Mouse (Mus musculus) A20 (cell line): Measurements from ENCODE around the gene Ccdc177.
"Not testable (repeated sequence)": the region's sequence is repeated elsewhere in the genome, so short reads cannot be mapped to it uniquely, and the experiment has no call there.

Experiments
- DNase-seq: peaks from one replicate; pipeline ENCODE4 v3.0.0-alpha.2; 2011; ENCODE audit warnings: low read depth, low spot score

Gene Ccdc177

DNA sequence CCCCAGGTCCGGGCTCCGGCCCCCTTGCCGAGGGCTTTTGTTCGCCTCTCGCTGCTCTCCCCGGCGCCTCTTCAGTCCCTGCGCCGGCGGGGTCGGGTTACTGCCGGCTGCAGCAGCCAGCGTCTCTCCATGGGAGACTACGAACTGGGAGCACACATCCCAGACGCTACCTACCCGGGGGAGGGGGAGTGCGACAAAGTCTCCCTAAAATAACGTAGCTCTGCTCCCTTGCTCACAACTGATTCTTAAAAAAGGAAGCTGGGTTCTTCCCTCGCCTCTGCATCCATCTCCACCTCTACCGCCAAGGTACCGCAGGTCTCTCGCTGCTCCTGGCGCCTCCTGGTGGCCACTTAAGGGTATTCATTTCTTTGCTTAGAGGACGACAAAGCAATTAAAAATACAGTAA is at the start of gene Ccdc177:
Ccdc177 (minus strand) TSS at position 292 of the 406 bp plus-strand sequence.
- DNase-seq: peak; percentile 51

DNA sequence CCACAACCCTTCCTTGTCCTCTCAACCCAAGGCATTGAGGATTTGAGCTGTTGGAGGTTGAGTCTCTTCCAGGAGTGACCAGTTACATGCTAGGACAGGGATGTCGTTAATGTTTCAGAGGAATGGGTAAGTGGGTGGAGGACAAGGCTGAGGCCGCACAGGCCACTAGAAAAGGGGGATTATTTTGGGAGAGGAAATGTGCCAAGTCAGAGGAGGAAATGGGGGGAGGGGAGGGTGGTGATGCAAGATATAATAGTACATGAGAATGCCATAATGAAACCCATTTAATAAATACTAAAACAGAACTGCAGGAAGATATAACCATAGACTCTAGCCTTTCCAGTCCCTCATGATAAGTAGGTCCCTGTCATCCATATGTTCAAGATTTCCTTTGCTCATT is 49.5 kb upstream of the Ccdc177 start:
- peak; percentile 52 for DNase-seq

DNA sequence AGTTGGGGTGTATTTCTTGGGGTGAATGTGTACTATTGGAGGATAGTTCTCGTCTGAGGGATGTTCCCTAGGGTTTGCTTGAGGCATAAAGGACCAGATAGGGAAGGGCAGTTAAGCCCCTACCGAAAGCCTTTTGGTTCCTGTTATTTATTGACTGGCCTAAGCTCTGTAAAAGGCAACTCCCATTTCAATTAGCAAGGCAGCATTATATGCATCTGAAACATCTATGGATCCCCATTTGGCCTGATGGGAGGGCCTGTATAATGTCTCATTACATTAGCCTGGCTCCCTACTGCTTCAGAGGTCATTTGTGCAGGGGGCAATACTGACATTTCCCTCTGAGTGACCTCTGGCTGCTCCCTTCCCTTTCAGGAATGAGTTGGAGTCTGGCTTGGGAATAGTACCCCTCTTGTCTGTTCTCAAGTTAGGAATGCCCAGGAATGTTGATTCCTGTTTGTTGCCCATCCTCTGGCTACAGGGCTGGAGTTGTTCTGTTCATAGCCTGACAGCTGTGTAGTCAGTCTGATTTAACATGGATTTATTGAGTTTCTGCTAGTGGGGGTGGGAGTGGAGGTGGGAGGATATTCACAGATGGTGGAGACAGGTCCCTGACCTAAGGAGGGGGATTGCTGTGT is 47.1 kb upstream of the Ccdc177 start:
- no peak for DNase-seq

DNA sequence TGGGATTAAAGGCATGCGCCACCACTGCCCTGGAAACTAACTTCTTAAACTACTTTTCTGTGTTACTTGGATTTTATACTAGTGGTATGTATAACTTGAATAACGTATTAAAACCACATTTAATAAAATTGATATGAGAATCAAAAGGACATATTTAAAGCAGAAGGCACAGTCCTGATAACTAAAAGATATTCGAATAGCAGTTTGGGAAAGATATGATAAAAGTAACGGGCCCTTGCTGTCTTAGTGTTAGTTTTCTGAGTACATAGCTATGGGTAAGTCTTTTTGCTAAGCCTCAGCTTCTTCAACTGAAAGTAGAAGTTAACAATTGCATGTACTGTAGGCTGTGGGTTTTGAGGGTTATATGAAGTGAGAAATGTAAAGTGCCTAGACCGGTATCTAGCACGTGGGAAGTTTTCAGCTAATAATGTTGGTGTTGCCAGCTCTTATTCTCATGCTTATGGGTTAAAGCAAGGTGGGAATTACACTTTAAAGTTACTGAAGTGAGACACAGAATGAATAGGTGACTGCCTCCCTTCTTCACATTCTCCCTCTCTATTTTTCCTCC is 44.5 kb upstream of the Ccdc177 start:
- no peak for DNase-seq

DNA sequence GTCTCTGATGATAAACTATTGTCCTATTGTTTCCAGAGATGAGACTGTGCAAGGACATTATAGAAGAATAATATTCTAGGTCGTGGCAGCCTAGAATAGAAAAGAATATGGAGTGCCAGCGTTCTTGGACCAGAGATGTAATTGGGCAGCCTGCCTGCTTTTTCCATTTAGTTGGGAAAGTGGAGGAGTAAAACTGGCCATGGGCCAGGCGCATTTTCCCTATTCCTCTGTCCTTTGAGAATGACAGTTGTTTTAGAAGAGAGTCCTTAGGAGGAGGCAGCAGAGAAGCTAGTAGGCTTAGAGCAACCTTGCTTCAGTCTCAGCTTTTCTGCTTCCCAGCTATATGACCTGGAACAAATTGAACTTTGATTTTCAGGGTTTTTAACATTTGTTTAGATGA is 43.4 kb upstream of the Ccdc177 start:
- DNase-seq: no peak

DNA sequence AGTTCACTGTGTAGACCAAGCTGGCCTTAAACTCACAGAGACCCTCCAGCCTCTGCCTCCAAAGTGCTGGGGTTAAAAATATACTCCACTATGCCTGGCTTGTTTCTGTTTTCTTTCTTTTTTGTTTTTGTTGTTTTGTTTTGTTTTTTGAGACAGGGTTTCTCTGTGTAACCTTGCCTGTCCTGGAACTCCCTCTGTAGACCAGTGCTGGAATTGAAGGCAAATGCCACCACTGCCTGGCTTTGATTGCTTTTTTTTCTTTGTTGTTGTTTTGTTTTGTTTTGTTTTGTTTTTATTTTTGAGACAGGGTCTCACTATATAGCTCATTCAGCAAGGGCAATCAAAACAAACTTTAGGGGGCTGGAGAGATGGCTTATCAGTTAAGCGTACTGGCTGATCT is 41.0 kb upstream of the Ccdc177 start:
- no peak for DNase-seq

DNA sequence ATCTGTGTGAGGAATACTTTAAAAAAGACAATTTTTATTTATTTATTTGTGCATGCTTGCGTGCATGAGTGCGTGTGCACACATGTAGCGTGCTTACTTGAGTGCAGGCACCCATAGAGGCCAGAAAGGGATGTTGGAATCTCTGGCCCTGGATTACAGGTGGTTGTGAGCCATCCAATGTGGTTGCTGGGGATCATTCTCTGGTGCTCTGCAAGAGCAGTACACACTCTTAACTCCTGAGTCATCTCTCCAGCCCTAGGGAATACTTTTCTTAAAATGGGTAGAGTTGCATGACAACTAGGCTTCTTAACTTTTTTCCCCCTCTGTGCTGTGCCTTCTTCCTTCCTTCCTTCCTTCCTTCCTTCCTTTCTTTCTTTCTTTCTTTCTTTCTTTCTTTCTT is 39.7 kb upstream of the Ccdc177 start:
- no peak for DNase-seq

DNA sequence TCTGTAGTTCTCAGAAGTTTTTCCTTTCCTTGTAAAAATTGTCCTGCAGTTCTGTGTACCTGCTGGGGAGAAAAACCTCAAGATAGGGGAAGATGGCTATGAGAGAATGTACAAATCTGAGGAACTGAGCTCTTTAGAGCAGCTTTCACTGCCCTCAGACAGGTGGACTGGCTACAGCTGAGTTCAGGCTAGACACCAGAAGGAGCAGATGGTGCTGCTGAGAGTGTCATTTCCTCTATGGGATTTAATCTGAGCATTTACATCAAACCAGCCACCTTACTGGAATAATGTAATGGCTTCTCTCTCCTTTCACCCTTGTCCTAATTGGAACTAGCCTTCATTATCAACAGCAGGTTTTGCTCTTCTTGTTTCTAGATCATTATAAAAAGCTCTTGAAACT is 37.8 kb upstream of the Ccdc177 start:
- DNase-seq: peak; percentile 72

DNA sequence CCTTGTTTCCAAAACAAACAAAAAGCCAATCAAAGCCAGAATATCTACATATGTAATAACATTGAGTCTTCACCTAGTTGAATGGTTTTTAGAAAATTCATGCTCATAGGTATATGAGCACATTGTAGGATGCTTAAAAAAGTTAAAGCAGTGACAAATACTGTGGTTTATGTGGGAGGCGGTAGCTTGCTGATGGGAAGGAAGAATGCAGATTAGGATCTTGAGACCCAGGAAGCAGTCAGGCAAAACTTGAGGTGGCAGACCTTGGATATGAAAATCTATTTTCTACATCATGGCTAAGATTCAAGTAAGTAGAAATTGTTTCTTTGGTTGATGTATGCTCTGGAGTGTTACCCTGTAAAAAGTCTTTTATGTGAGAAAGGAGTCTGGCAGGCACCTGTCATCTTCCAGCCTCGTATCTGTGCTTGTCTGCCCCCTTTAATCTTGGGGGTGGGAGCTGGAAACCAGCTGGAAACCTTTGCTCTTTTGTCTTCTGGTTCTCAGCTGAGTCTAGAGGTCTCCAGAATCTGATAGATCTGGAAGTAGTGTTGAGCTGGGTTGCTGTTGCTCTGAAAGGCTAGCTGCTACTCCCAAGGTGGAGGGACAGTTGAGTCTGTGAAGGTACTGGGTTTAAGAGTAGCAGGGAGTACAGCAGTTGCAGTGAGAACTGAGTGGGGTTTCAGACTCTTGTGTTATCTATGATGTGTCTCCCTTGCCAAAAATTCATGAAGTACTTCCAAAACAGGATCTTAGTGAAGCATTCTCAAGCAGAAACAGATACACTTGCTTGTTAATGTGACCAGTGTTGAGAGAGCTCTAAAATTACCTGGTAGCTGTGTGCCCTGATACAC is 34.7 kb upstream of the Ccdc177 start:
- no peak for DNase-seq

DNA sequence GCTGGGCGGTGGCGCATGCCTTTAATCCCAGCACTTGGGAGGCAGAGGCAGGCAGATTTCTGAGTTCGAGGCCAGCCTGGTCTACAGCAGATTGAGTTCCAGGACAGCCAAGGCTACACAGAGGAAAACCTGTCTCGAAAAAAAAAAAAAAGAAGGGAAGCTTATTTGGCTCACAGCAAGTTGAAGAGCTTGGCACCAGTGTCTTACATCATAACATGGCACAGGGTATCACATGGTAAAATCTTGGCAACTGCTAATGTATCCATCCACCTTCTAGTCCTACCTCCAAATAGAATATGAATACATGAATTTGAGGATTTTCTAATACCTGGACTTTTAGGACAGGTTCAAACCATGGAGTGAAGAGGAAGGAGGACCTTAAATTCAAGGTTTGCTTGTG is 34.0 kb upstream of the Ccdc177 start:
- no peak for DNase-seq

DNA sequence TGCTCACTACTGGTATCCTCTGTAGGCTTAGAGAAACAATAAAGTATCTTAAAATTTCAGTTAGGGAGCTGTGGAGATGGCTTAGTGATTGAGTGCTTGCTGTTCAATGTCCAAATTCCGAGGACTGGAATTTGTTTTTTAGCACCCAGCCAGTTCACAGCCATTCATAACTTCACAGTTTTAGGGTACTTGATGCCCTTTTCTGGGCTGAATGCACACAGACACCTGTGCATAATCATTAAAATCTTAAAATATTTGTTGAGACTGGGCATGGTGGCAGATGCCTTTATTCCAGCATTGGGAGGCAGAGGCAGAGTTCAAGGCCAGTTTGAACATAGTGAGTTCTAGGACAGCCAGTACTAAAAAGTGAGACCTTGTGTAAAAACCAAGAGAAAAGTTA is 33.0 kb upstream of the Ccdc177 start:
- no peak for DNase-seq

DNA sequence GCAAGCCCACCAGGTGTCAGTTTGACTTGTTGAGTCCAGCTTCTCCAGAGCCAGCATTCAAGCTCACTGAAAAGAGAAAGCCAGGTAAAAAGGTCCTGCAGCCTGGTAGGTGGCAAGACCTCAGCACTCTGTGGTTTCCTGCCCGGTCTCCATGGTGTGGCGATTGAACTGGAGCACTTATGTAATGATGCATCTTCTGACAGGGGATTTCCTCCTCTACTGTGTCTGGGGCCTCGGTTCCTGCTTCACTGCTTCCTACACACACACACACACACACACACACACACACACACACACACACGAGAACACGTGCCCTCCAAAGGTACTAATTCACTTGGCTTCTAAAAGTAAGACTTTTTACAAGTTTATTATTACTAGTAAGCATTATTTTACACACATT is 32.4 kb upstream of the Ccdc177 start:
- peak; percentile 92 for DNase-seq

DNA sequence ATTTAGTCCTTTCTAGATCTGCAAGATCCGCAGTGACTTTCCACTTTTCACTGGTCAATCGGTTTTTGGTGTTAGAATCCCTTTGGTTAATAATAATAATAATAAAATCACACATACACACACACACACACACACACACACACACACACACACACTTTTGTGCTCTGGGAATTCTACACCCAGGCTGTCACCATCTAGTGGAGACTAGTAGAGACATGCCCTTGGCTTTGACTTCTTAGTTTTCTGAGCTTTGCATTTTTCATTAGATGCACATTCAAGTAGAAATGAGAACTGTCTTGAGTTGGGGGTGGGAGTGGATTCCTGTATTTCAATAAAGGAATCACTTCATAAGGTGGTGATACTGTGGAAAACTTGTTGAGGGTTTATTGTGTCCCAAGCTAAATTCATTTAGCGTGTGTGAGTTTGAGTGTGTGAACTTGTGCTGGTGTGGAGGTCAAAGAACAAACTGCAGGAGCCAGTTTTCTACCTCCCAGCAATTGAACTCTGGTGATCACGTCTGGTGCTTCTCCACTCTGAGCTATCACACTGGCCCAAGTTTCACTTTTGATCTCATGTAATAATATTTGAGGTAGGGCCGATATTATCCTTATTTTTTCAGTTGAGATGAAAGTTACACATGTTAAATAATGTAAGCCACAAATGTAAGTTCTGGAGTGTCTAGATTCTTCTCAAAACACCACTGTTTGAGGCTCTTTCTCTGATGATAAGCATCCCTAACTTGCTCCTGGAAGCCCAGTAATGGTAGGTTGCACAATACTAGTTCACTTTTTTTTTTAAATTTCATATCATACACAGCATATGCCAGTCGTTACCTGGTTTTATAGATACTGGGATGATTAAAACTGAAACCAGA is 31.3 kb upstream of the Ccdc177 start:
- DNase-seq: peak; percentile 80

DNA sequence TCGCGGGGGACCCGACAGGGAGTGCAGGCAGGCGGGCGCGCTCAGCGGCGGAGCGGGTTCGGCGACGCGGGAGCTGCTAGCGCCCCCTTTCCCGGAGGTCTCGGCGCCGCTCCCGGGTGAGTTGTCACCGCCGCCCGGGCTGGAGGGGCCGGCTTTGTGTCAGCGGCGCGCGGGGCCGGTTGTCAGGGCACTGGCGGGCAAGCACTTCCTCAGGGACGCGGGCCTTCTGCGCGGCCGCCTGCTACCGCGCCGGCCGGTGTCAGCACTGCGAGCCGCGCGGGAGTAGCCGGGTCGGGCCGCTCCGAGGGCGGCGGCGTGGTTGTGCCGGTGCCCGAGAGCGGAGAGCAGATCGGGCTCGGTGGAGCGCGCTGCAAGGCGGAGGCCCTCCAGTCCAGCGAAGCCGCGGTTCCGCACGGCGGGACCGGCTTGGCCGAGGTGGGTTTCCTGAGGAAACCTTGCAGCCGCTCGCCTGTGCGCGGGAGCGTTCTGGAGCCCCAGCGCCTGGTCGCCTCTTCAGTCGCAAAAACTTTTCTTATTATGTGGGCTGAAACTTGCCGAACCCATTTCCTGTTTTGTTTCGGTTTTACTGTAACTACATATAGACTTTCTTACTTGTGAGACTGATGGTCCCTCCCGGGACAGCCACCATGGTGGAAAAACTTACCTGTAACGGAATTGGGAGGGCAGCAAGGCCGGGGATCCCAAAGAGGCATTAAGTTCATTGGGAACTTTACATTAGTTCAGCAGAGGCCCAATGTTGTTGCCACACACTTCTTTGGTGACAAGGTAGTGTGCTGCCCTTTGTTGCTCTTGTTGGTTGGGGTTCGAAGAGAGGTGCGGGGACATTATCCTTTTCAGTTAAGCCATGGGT is 30.4 kb upstream of the Ccdc177 start:
- DNase-seq: peak; percentile 79

DNA sequence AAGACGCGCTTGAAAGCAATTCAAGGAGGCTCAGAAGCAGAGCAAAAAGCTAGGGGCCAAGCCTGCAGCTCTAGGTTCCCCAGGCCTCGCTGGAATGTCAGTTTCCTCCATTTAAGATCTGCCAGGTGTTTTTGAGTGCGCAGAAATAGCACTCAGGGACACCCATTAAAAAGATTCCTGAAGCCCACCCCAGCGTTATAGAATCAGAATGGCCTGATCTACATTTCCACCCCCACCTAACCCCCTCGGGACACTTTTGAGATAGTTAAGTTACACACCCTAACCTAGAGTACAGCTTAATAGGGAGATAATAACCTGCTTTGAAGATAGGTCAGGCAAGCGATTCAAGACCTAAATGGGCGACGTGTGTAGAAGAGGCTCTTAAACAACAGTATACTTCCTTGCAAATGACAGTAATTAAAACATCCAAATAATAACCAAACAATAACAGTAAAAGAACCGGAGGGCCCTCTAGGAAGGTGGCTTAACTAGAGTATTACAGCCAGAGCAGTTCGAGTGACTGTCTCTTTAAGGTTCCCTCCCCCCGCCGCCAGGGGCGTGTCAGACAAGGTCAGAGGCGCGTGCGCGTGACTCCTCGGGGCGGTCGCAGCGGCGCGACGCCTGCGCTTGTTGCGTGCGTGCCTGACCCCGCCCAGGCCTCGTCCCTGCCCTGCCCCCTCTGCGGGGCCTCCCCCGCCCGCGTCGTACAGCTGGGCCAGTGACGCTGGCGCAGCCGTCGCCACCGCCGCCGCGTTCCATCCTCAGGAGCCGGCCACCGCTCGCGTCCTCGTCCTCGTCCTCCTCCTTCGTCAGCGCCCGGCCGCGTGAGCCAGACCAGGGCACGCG is 29.6 kb upstream of the Ccdc177 start, which contains the start of gene Susd6:
Susd6 (plus strand) TSS at position 662 of the 846 bp plus-strand sequence.
- DNase-seq: peak; percentile 99

DNA sequence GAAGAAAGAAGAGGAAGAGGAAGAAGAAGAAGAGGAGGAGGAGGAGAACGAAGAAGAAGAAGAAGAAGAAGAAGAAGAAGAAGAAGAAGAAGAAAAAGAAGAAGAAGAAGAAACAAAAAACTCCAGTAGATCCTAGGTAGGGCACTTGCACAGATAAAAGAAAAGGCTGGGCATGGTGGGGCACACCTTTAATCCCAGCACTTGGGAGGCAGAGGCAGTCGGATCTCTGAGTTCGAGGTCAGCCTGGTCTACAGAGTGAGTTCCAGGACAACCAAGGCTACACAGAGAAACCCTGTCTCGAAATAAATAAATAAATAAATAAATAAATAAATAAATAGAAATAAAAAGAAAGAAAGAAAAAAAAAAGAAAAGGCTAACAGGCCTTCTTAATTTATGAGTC is 28.8 kb upstream of the Ccdc177 start:
- DNase-seq: not testable (repeated sequence)

DNA sequence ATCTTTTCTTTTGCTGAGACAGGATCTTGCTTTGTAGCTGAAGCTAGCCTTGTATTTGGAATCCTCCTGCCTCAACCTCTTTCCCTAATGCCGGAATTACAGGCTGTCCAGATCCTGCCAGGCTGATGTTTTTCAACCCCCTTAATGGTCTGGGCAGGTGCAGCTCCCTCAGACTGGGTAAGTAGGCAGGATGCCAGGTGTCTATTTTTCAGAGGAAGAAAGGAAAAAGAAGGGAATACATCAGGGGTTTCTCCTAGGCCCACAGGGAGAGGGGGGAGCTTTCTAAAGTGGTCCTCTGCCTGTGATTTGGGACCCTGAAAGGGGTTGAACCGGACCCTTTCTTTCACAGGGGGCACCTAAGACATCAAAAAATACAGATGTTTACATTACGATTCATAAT is 27.7 kb upstream of the Ccdc177 start:
- no peak for DNase-seq

DNA sequence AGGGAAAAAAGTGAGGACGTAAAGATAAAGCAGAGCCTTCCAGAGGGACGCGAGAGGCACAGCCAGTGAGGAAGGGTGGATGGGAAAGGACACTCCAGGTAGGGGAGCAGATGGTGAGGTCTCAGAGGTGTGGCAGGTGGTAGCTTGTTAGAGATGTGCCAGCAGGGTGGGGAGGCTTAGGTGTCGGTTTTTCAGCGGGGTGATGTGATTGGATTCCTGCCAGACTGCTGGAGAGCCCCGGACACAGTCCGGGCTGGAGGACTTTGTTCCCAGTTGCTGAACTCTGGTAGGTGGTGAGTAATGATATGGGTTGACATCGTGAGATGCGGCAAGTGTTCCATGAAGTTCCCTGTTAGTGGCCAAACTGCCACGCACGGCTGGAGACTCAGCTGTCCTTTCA is 27.1 kb upstream of the Ccdc177 start:
- no peak for DNase-seq

DNA sequence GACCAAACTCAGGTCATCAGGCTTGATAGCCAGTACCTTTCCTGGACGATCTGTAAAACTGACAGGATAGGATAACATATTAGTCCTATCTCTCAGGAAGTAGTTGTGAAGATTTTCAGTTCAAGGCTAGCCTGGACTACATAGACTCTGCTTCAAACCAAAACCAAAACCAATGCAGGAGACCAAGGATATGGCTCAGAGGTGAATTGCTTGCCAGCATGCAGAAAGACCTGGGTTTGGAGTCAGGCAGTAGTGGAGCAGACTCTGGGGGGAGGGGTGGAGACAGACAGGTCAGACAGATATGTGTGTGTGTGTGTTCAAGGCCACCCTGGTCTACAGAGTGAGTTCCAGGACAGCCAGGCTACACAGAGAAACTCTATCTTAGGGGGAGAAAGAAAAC is 26.1 kb upstream of the Ccdc177 start:
- DNase-seq: no peak

DNA sequence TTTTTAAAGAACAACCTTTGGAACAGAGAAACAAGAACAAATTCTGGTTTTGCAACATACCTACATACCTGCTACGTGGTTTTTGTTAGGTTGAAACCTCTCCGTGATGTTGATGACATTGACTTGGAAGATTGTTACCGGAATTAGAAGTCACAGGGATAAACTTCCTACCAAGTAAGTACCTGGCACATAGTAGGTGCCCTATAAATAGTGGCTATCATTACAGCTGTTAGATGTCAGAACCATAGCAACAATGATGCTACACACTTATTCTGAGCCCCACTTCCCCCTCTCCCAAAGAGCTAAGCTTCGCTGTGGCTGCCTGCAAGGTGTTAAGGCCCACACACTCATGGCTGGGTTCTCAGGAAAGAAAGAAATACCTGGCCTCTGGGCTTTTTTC is 25.1 kb upstream of the Ccdc177 start:
- DNase-seq: no peak
